Mouse (Mus musculus) E14TG2a.4 (cell line): ENCODE results near the gene Lysmd3.

Source experiments
- CTCF ChIP-seq: conservative IDR thresholded peaks from 2 replicates; pipeline ENCODE4 v1.5.1; 2014; ENCODE audit warnings: low read length
- NANOG ChIP-seq: IDR thresholded peaks from 2 replicates; pipeline ENCODE4 v1.6.1; 2014; ENCODE audit warnings: borderline replicate concordance, low read length, mixed read lengths
- POU5F1 ChIP-seq: IDR thresholded peaks from 2 replicates; pipeline ENCODE4 v1.6.1; 2014; ENCODE audit warnings: low read length, borderline replicate concordance

DNA sequence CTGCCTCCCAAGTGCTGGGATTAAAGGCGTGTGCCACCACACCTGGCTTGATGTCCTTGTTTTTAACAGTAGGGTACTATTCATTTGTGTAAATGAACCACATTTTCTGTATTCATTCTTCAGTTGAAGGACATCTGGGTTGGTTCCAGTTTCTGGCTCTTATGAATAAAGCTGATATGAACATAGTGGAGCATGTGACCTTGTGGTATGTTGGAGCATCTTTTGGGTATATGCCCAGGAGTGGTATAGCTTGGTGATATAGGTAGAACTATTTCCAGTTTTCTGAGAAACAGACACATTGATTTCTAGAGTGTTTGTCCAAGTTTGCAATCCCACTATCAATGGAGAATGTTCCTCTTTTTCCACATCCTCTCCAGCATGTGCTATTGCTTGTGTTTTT, 56.4 kb downstream of the Lysmd3 start:
- TF ChIP-seq CTCF (no peak), POU5F1 (no peak), NANOG (no peak)
